Mouse (Mus musculus): ENCODE measurements around the gene Camta1.

DNA sequence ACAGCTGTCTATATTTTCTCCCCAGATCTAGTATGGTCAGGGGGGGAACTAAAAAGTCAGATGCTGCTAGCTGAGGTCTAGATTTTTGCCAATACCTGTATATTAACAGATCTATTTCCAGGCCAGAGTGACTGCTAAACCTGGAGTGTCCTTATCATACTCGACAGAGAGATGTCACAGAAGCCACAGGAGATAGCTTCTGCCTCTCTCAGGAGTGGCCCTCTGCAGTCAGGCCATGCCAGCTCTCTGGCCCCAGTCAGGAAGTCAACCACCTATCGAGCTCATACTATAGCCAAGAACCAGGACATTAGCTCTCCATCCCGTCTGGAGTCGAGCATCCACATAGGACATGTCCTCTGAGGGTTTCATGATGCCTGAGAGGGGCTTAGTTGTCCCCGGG is 88.7 kb downstream of the Camta1 start:
- TF ChIP-seq GATA1 (IDR thresholded peaks at IDR 0.05; ENCODE audit: borderline replicate concordance, low read length) (no peak), FLI1 (IDR thresholded peaks at IDR 0.05; ENCODE audit: low read length) (no peak)
